Mouse (Mus musculus) retina, adult 2 months (tissue): ENCODE measurements around the gene Zhx3.

Experiments
- DNase-seq: peaks from one replicate; pipeline ENCODE4 v3.0.0-alpha.2; 2012; ENCODE audit warnings: low read depth, low spot score

The Zhx3 gene

GRCm38 (mm10) chr2:160760433-160761184 is 112.2 kb downstream of the Zhx3 start:
- no peak for DNase-seq

DNA sequence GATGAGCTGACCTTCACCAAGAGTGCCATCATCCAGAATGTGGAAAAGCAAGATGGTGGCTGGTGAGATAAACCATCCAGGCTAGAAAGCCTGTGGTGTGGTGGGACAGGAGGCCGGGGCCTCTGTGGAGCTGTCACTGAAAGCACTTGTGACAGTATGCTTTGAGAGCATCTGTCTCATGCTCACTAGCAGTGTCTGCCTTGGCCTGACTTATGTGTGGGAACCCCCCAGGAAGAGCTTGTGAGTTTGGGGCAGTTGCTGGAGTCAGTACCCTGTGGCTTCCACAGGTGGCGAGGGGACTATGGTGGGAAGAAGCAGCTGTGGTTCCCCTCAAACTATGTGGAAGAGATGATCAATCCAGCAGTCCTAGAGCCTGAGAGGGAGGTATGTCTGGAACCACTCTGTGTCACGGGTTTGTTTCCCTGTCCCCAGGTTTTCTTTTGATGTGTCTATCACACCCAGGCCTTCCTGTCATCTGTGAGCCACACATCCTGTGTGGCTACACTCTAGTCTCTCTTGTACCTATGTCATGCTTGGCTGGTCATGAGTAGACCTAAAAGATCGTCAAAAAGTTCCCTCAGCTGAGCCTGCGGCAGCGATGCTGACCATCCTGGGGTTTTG is 116.1 kb downstream of the Zhx3 start:
- no peak for DNase-seq

- no peak for DNase-seq
Measured at GRCm38 (mm10) chr2:160747075-160747474, 125.7 kb downstream of the Zhx3 start.

DNA sequence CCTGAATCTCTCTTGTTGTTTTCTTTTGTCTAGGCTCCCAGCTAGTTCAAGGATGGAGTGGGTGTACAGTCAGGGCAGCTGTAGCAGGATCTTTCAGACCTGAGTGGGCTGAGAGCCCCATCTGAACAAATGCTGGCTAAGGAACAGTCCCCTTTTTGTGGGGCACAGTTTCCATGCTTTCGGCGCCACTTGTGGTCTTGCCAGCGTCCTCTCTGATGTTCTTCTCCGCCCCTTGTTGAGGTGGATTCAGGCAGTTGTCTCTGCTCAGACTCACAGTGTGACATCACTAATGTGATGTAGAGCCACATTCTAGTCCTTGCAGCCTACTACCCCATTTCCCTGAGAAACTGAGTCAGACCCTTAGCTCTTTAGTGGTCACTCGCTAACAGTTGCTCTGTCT is 126.2 kb downstream of the Zhx3 start:
- DNase-seq: no peak

DNA sequence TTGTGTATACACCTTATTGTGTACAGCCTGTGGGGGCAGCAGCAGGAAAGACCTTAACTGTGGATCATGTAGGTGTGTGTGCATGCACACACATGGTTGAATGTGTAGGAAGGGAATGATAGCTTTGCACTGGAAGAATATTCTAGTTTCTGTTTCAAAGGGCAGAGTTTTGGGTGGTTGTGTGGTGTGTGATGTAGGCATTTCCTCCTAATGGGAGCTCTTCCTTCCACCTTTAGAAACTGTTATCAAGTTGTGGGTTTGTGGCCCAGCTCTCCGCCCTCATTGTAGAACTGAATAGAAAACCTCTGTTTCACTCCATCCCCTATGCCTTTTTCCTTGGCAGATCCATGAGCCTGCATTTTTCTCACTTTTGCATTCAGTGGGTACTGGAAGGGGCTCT is 127.3 kb downstream of the Zhx3 start:
- no peak for DNase-seq

- no peak for DNase-seq
Measured at GRCm38 (mm10) chr2:160744823-160745210, 128.0 kb downstream of the Zhx3 start.

DNA sequence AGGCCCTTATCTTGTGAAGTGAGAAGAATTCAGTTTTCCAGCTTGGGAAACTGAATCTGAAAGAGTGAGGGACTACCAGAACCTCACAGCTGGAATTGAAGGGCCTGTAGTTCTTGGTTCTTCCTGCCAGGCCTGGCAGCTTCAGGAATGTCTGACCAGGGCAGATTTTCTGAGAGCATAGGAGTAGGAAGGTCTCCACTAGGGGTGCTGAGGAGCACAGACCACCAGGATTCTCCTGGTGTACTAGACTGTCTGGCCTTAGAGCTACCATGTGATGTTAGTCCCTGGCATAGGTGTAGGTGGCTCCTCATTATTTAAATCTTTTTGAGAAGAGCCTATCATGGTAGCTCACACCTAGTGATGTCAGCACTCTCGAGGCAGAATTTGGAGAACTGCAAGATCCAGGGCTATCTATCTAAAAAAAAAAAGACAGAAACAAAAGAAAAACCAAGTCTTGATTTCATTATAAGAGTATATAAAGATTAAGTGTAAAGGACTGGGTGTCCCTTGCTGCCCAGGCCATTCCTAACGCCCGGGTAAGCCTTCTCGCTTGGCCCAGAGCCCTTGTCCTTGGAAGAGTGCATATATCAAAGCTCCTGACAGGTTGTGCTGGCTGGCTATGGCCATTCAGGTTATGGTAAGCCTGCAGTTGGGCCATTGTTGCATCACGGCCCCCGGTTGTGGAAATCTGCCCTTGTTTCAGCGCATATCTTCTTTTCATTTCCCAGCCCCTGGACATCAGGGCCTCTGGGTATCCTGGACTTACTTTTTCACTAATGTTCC is 128.6 kb downstream of the Zhx3 start:
- DNase-seq: no peak

GRCm38 (mm10) chr2:160742161-160742609 is 130.6 kb downstream of the Zhx3 start:
- DNase-seq: no peak

GRCm38 (mm10) chr2:160741580-160741979 is 131.2 kb downstream of the Zhx3 start:
- no peak for DNase-seq

GRCm38 (mm10) chr2:160740521-160741156 is 132.2 kb downstream of the Zhx3 start:
- DNase-seq: no peak

GRCm38 (mm10) chr2:160739647-160740356 is 133.0 kb downstream of the Zhx3 start:
- no peak for DNase-seq

DNA sequence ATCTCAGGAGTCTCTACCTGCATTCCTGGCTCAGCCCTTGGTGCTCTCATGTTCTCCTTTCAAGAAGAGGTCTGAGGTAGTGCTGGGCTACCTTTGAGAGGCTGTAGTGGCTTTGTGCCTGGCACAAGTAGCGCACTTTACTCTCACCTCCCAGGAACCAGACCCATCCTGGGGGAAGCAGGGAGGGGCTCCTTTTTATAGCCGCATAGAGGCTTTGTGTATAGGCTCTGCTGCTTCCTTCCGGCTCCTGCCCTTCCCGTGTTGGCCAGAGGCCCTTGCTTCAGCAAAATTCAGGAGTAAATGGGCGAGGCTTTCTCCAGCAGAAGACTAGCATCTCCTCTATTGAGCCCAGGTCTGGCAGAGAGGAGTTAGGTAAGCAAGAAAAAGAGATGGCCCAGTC is 134.4 kb downstream of the Zhx3 start:
- no peak for DNase-seq

DNA sequence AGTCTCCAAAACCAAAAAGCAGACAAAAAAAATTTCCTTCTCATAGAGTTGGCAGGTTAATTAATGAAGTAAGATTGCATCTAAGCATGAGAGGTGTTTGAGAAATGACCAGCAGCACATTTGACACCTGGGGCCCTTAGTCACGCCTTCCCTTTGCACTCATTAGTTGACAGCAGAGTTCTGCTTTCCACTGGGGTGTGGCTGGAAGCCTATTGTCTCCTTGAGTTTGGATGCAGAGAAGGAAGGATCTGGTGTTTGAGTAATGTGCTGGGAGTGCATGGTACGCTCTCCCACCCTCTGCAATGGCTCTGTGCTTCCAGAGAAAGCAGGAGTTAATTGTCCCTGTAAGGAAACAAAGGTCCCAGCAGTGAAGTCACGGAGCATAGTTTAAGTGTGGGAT is 136.3 kb downstream of the Zhx3 start:
- no peak for DNase-seq

GRCm38 (mm10) chr2:160735706-160736310 is 137.0 kb downstream of the Zhx3 start:
- DNase-seq: no peak

- no peak for DNase-seq
Measured at GRCm38 (mm10) chr2:160734331-160734730, 138.5 kb downstream of the Zhx3 start.

- DNase-seq: no peak
Measured at GRCm38 (mm10) chr2:160733131-160733531, 139.7 kb downstream of the Zhx3 start.

DNA sequence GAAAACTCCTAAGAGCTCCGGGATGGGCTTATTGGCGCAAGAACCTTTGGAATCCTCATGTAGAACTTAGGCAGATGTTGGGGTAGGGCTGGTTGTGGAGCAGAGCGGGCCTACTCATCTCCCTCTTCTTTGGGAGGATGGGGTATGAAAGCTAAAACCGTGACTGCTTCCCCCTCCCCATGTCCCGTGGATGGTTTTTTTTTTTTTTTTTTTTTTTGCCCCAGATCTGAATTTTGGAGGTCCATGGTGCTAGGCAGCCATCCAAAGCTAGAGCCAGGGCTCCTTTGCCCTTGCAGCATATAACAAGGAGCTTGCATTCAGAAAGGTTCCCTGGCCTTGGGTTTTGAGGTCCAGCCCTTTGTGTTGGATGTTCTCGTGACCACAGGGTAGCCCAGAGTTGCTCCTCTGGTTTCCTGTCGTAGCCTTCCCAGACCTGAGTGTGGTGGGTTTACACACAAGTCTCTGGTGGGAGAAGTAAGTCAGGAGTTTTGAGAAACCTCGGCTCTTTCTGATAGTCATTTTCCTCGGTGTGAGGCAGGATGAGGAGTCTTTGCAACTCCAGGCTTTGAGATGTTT is 140.3 kb downstream of the Zhx3 start:
- DNase-seq: no peak

DNA sequence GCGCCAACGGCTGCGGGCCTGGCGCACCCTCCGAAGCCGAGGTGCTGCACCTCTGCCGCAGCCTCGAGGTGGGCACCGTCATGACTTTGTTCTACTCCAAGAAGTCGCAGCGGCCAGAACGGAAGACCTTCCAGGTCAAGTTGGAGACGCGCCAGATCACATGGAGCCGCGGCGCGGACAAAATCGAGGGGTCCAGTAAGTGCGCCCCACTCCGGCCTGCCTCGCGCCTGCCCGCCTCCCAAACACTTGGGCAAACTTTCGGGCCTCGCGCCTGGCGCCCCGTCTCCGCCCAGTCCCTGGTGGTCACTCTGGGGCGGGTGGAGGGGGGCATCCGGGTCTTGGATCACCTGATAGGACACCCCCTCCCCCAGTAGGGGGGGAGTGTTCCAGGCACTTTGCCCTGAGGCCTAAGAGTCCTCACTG is 140.9 kb downstream of the Zhx3 start:
- no peak for DNase-seq

DNA sequence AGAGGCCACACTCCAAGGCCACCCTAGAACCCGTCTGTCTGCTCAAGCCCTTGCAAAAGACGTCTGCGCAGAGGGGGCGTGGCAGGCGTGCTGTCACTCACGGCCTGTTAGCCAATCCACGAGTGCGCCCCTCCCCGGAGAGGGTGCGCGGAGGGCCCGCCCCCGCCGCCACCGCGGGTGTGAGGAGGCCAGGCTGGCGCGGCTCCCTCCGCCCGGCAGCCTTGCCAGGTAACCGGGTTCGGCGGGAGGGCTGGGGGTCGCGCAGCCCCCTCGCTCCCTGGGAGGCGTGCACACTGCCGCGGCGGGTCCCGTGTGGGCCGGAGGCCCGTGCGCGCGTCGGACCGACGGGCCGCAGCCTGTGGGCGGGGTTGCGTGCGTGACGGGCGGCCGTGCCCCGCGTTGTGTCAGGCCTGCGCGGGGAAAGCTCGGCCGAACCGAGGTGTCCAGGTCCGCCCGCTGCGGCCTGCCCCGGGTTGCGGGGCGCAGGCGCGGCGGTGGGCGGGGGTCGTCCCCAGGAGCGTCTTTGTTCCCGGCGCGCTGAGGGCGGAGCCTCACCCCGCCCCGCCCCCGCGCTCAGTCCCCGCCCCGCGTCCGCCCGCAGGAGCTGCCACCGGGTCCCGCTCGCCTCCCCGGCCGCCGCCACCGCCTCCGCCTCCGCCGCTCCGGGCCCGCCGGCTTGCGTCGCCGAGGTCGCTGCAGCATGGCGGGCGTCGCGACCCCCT is 141.5 kb downstream of the Zhx3 start, which contains the start of gene Plcg1:
TSS of gene Plcg1 (plus strand) at position 184 of the 722 bp plus-strand sequence.
- peak; percentile 80 for DNase-seq

DNA sequence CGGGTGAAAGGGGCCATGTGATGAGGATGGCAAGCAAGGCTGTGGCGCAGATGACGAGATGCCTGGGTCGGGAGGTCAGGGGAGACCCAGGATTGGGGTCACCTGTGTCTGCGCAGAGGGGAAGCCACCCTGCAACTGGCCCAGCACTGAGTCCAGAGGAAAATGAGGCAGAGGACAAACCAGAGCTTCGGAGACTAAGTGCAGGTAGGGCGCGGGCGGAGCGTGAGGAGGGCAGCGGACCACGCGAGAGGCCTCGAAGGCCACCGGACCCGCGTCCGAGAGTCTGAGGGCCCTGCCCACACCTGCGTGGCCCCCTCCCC is 142.0 kb downstream of the Zhx3 start:
- no peak for DNase-seq
